Mouse (Mus musculus) kidney, adult 8-10 months (tissue): Measurements from ENCODE around the gene Atoh8.
A peak's percentile ranks its signal among the peaks of the same experiment; 100 is the strongest.

Experiments
- DNase-seq, 2 experiments: peaks; one replicate each; pipeline ENCODE4 v3.0.0; 2022

Gene Atoh8

GRCm38 (mm10) chr6:72225686-72226085 lies 9.7 kb downstream of the Atoh8 start:
- DNase-seq = no peak

GRCm38 (mm10) chr6:72223892-72224291 lies 11.5 kb downstream of the Atoh8 start:
- no peak for DNase-seq

GRCm38 (mm10) chr6:72222876-72223275 lies 12.5 kb downstream of the Atoh8 start:
- no peak for DNase-seq

GRCm38 (mm10) chr6:72222271-72222724 lies 13.1 kb downstream of the Atoh8 start:
- DNase-seq = no peak

GRCm38 (mm10) chr6:72221271-72221670 lies 14.1 kb downstream of the Atoh8 start:
- DNase-seq = no peak

- no peak for DNase-seq
Measured at GRCm38 (mm10) chr6:72219549-72219948, 15.8 kb downstream of the Atoh8 start.

GRCm38 (mm10) chr6:72218281-72218680 lies 17.1 kb downstream of the Atoh8 start:
- no peak for DNase-seq

- no peak for DNase-seq
Measured at GRCm38 (mm10) chr6:72217415-72217784, 18.0 kb downstream of the Atoh8 start.

- peak; percentile 98 for DNase-seq
Measured at GRCm38 (mm10) chr6:72216681-72217414, 18.5 kb downstream of the Atoh8 start.

GRCm38 (mm10) chr6:72215582-72215981 lies 19.8 kb downstream of the Atoh8 start:
- DNase-seq = no peak

- DNase-seq = no peak
Measured at GRCm38 (mm10) chr6:72211360-72211759, 24.0 kb downstream of the Atoh8 start.

GRCm38 (mm10) chr6:72210823-72211222 lies 24.6 kb downstream of the Atoh8 start:
- DNase-seq = no peak

- DNase-seq = no peak
Measured at GRCm38 (mm10) chr6:72209738-72210137, 25.6 kb downstream of the Atoh8 start.

- DNase-seq = no peak
Measured at GRCm38 (mm10) chr6:72208406-72209045, 26.9 kb downstream of the Atoh8 start.

- no peak for DNase-seq
Measured at GRCm38 (mm10) chr6:72206021-72206420, 29.4 kb downstream of the Atoh8 start.

GRCm38 (mm10) chr6:72204858-72205257 lies 30.5 kb downstream of the Atoh8 start:
- no peak for DNase-seq

- DNase-seq = no peak
Measured at GRCm38 (mm10) chr6:72203279-72203678, 32.1 kb downstream of the Atoh8 start.

- no peak for DNase-seq
Measured at GRCm38 (mm10) chr6:72202732-72203131, 32.6 kb downstream of the Atoh8 start.

- DNase-seq = peak; percentile 39 to 44
Measured at GRCm38 (mm10) chr6:72200595-72201256, 34.7 kb downstream of the Atoh8 start.

GRCm38 (mm10) chr6:72197515-72197914 lies 37.9 kb downstream of the Atoh8 start:
- DNase-seq = no peak

- DNase-seq = no peak
Measured at GRCm38 (mm10) chr6:72196660-72197059, 38.7 kb downstream of the Atoh8 start.

GRCm38 (mm10) chr6:72190577-72190976 lies 44.8 kb downstream of the Atoh8 start:
- no peak for DNase-seq

- DNase-seq = no peak
Measured at GRCm38 (mm10) chr6:72190120-72190519, 45.3 kb downstream of the Atoh8 start.
